Mouse (Mus musculus): ENCODE measurements around the gene Lsp1.

Lsp1 gene

GRCm38 (mm10) chr7:142538291-142538690, 77.7 kb downstream of the Lsp1 start:
- no peak for DNase-seq (ENCODE audit: low spot score)

DNA sequence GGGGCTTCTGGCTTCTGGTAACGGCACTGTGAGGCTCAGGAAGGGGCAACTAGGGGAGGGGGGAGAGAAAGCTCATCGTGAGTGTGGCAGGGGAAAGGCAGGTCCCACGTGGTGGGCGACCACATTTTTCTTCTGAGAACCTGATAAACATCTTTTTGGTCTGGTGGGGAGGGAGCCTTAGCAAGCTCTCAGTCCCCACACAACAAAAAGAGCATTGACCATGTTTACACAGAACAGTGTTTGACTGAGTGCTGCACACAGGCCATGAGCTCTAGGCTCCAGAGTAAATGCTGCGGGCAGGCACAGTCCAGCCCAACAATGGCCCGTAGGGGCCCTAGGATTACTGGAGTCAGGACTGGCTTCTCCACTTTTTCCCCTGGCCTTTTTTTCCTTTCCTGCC, 78.2 kb downstream of the Lsp1 start:
- peak; percentile 59 for DNase-seq (ENCODE audit: low spot score)

GRCm38 (mm10) chr7:142539828-142540227, 79.2 kb downstream of the Lsp1 start:
- DNase-seq (ENCODE audit: low spot score) = no peak

DNA sequence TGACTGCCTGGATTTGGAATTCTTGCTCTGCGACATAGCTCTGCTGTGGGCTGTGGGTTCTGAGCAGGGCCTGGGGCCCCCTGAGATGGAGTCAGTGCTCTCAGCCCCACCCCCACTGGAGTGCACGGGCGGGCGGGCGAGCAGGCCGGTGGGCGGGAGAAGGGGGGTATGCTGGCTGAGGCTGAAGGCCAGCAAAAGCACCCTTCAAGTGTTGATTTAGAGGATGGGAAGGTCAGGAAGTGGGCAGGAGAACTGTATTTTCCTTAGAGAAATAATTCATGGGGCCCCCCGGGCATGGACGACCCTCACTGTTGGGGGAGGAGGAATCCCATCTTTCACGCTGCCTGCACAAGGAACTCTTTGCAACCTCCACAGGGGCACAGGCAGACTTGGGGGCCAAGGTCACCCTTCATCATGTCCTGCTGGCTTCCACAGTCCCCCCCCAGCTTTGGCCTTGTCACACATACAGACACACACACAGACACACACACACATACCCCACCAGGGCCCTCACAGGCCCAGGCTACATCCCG, 82.2 kb downstream of the Lsp1 start:
- peak; percentile 76 for DNase-seq (ENCODE audit: low spot score)

Measured in yolk sac, embryonic 10.5 days (tissue).